Mouse (Mus musculus): ENCODE measurements around the gene Tymp. TPM values are rescaled to one million over a fixed set of nuclear protein-coding genes. Genes with fewer than 3 reads are reported as not detected.

Tymp gene
- 0.25 TPM in 1 of 2 replicates, not detected in the other for total RNA-seq (2023)

DNA sequence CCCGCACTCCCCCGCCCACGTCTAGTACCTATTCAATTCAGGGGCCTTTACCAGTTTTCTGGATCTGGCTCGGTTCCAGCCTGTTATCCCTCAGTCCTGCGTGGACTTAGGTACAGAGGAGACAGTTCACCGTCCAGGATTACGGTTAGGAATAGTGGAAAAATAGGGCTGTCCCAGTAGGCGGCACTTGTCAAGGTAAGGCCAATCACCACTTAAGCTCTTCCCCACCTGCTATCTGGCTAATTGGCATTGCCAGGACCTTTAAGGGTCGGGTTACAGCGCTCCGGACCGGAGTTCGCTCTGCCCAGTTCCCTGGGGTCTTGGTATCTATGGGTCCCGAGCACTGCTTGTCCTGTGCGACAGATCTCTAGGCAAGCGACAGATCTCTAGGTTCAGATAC lies at the start of gene Tymp:
TSS of gene Tymp (minus strand) at position 83 of the 400 bp plus-strand sequence.

DNA sequence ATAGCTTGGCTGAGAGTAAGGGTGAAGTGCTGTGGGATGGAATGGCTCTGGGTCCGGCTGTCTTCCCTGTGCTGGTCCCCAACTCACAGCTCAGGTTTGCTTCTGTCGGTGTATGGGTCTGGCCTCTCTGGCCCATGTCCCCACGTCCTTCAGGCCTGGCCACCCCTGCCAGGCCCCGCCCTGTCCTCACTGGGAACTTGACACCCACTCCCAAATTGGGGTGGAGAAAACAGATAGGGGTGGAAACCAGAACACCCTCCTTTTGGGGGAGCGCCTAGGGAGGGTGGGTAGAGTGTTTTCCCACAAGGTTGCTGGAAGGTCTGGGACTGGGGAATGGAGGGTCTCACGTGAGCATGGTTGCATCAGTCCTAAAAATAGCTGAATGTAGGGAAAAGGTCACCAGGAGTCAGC lies 48.9 kb upstream of the Tymp start, which contains the start of gene Cpt1b:
TSS of gene Cpt1b (minus strand) at position 153 of the 411 bp plus-strand sequence.

GRCm38 (mm10) chr15:89410118-89410517 lies 33.3 kb upstream of the Tymp start, which contains the start of gene Syce3:
Syce3 (minus strand) TSS chr15:89410503.

DNA sequence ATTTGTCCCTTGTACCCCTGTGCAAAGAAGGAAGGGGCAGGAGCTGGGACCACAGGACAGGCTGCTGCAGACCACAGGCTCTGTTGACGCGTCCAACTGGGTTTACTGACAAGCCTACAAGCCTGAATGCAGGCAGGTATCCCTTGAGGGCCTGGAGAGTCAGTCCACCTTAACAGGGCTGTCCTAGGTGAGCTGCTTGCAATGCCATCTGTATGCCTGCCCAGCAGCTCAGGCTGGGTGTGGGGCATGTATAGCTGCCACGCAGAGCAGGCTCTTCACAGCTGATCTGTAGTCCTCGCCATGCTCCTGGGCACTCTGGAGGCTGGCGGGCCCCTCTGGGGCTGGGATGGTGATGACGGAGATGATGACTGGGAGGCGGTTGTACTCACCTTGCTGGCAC lies 7.8 kb upstream of the Tymp start, which contains the start of gene Klhdc7b:
TSS of gene Klhdc7b (plus strand) at position 301 of the 400 bp plus-strand sequence.

GRCm38 (mm10) chr15:89378831-89379401 lies 2.1 kb upstream of the Tymp start, which contains the start of gene Odf3b:
Odf3b (minus strand) TSS chr15:89379282.

DNA sequence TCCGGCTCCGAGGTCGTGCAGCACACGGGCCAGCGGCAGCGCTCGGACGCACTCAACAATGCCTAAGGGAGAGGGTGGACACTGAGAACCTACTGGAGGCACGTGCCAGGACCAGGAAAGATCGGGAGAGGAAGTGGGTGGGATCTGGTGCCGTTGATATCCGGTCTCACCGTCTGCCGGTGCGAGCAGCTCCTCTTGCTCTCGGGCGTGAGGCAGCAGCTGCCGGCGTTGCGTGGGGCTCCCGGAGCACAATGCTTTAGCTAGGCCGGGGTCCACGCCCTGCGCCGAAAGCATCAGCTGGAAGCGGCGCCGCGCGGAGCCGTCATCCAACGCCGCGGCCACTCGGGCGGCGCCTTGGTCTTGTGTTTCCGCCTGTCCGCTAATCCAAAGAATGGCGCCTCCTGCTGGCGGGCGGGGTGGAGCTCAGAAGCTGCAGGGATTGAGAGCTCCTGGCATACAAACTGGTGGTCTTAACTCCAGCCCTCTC lies 3.0 kb downstream of the Tymp start, which contains the start of gene Sco2:
TSS of gene Sco2 (minus strand) at position 85 of the 487 bp plus-strand sequence.

DNA sequence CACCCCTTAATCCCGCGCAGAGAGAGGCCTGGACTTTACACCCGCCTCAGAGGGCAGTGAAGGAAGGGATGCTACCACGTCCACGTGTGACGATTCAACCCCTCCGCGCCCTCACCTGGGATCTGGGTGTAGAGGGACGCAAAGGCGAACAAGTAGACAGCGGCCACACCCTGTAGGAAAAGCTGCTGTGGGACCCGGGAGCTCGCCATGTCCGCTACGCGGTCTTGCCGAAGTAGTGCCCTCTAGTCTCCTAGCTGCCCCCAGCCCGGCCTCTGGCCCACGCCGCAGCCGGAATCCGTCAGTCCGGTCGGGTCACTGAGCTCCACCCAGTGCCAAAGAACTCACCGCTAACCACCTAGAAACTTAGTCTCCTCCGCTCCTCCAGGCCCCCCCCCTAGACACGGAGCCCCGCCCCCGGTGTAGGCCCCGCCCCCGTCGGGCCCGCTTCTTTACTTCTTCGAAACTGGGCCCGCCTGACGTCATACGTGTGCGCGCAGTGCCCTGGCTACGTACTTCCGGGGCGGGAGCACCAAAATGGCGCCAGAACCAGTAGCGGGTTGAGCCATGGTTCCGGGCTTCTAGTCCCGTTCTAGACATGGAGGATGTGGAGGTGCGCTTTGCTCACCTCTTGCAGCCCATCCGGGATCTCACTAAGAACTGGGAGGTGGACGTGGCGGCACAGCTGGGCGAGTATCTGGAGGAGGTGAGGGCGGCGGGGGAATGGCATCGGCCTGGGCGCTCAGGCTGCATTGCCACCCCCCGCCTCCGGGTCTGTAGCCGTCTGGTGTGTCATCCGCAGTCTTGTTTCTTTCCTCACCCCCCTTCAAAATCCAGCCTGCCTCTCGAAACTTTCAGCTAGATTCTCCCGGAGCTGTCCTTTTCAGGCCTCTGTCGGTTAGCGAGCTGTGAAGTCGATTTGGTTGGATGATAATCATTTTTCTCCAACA lies 21.3 kb downstream of the Tymp start, which contains the start of the genes Lmf2 and Ncaph2:
TSS of gene Lmf2 (minus strand) at position 419 of the 947 bp plus-strand sequence.
TSS of gene Ncaph2 (plus strand) at position 479 of the 947 bp plus-strand sequence.

GRCm38 (mm10) chr15:89334271-89334670 lies 42.6 kb downstream of the Tymp start, which contains the start of gene Miox:
Miox (plus strand) TSS chr15:89334398.

DNA sequence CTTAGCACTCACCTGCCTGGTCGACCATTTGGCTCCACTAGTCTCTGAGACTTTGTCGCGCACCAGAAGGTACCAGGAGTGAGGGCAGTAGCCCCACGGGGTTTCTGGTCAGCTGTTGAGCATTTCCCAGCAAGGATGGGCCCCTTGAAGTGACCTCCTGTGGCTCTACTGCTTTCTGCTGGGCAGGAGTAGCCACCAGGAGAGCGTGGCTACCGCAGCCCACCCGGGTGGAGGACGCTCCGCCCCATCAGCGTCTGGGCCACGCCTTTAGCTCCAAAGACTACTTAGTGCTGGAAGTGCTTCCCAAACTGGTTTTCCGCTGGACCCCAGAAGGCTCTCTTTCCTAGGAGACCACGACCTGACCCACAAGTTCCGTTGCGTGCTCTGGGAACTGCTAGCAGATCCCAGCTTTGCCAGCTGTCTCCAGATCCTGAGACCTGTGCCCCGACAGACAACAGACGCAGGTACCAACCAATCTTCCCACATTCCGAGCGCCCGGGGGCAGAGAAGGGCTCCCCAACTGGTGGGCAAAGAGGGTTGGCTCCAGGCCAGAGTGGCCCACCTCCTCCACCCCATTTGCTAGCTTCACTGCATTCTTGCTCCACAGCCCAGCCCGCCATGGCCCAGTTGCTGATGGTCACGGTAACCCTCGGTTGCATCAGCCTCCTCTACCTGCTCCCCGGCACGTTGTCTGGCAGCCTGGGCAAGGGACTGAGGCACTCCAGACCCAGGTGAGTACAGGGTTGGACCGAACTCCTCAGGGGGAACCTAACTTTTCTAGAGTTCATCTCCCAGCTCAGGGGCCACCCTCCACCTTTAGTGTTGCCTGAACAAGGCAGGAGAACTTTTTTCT lies 53.9 kb downstream of the Tymp start, which contains the start of gene Adm2:
TSS of gene Adm2 (plus strand) at position 51 of the 853 bp plus-strand sequence.

Other genes with a start within 250 kb of the Tymp start
- 6.7 and 8.6 TPM in 2 replicates for gene Hdac10, start 248.3 kb downstream of the Tymp start, total RNA-seq (2023)
- 0.95 TPM in 1 of 2 replicates, not detected in the other for gene Mapk12, start 236.3 kb downstream of the Tymp start, total RNA-seq (2023)
- gene Mapk11, start 227.4 kb downstream of the Tymp start, total RNA-seq (2023) = 0.32 TPM in 1 of 2 replicates, not detected in the other
- 47.8 and 51.8 TPM in 2 replicates for gene Plxnb2, start 196.3 kb downstream of the Tymp start, total RNA-seq (2023)
- 1.6 and 2.4 TPM in 2 replicates for gene Dennd6b, start 180.5 kb downstream of the Tymp start, total RNA-seq (2023)
- 23.7 and 23.8 TPM in 2 replicates for gene Ppp6r2, start 165.5 kb downstream of the Tymp start, total RNA-seq (2023)
- 106 and 168 TPM in 2 replicates for gene Sbf1, start 61.7 kb downstream of the Tymp start, total RNA-seq (2023)
- not detected in 2 replicates for gene Adm2, start 54.3 kb downstream of the Tymp start, total RNA-seq (2023)
- not detected in 2 replicates for gene Miox, start 42.6 kb downstream of the Tymp start, total RNA-seq (2023)
- gene Lmf2, start 21.4 kb downstream of the Tymp start, total RNA-seq (2023) = 25.7 and 31.6 TPM in 2 replicates
- gene Ncaph2, start 21.3 kb downstream of the Tymp start, total RNA-seq (2023) = 72.6 and 116 TPM in 2 replicates
- gene Sco2, start 3.2 kb downstream of the Tymp start, total RNA-seq (2023) = 5.7 TPM in 2 replicates
- gene Odf3b, start 2.2 kb upstream of the Tymp start, total RNA-seq (2023) = not detected in 2 replicates
- gene Klhdc7b, start 7.9 kb upstream of the Tymp start, total RNA-seq (2023) = not detected in 2 replicates
- not detected in 2 replicates for gene Syce3, start 33.5 kb upstream of the Tymp start, total RNA-seq (2023)
- gene Cpt1b, start 48.8 kb upstream of the Tymp start, total RNA-seq (2023) = 2.4 and 4.4 TPM in 2 replicates
- gene C730034F03Rik, start 52.5 kb upstream of the Tymp start, total RNA-seq (2023) = 3.8 and 5.0 TPM in 2 replicates
- 0.51 and 1.1 TPM in 2 replicates for gene Gm44502, start 52.7 kb upstream of the Tymp start, total RNA-seq (2023)
- 154 and 204 TPM in 2 replicates for gene Chkb, start 52.9 kb upstream of the Tymp start, total RNA-seq (2023)
- gene Mapk8ip2, start 76.9 kb upstream of the Tymp start, total RNA-seq (2023) = not detected in 2 replicates
- gene Arsa, start 100.4 kb upstream of the Tymp start, total RNA-seq (2023) = 10.9 and 11.9 TPM in 2 replicates
- gene Shank3, start 122.6 kb upstream of the Tymp start, total RNA-seq (2023) = 0.23 and 0.69 TPM in 2 replicates
- gene Acr, start 191.3 kb upstream of the Tymp start, total RNA-seq (2023) = not detected in 2 replicates
- 1.2 and 1.3 TPM in 2 replicates for gene Rabl2, start 214.9 kb upstream of the Tymp start, total RNA-seq (2023)

Measured in neutrophil, adult 65 days (primary cell).